In the genomic region with DNA sequence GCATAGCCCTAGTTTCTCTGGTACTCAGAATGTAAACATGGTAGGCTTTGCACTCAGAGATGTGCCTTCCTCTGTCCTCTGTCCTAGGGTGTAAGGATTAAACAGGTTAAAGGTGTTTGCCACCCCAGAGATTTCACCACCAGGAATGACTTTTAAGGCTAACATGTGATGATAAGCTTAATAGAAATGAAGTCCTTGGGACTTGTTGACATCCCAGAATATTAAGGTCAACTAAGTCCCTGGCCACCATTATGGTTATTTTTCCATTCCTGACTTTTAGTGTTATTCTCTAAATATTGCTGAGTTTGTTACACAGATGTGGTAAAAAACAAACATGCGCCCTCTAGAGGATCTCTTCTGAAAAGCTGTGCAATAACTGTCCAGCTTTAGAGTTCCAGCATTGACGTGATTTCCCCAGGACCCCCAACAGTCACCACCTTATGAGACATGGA, we compare ENCODE assay signal across 8 mouse cellular contexts.
DNase-seq lines count a peak whose midpoint lies in the region; ATAC-seq lines count a peak whose summit lies in the region.

No protein-coding gene starts in this region.

- no peak overlapping the region for H3K4me2 ChIP-seq in liver, embryonic 15.5 days

- DNase-seq in cerebellum, postnatal 14 days, result peak; percentile 35 to 51
- DNase-seq in cerebellum, adult 11 months, result no peak
- no peak for DNase-seq in liver
- peak; percentile 31 for DNase-seq in embryo, embryonic 9.5 days (ENCODE audit: extremely low spot score)
- DNase-seq in lung, postnatal 14 days, result peak; percentile 41
- no peak for DNase-seq in gastrocnemius, postnatal 36 days
- no peak for DNase-seq in thymus, postnatal 36 days

- intact Hi-C loops in gastrocnemius, postnatal 36 days (cut with DNase I), result loop anchor here (10.0 kb wide), 1 partner anchor 204 kb away; no protein-coding TSS in a partner anchor

- no peak overlapping the region for H3K4me3 ChIP-seq in liver, embryonic 15.5 days (replicated peaks)

- peaks cover 26% of the 10 kb centered on the region for H3K4me1 ChIP-seq in liver, embryonic 15.5 days (replicated peaks)

- ATAC-seq in liver, embryonic 15.5 days (ENCODE audit: insufficient read depth), result no peak

- no peaks in the 10 kb centered on the region for H3K27me3 ChIP-seq in liver, embryonic 15.5 days

- 20% methylated on average over 2 of the region's 2 CpGs for WGBS in liver, embryonic 15.5 days (ENCODE audit: insufficient replicate concordance)

- peak overlapping the region; percentile 19; the same call in 1 of the 2 replicates for H3K27ac ChIP-seq in liver, embryonic 15.5 days (replicated peaks)

- peaks cover 33% of the 10 kb centered on the region for H3K36me3 ChIP-seq in liver, embryonic 15.5 days (replicated peaks)

- H3K9me3 ChIP-seq in liver, embryonic 15.5 days (replicated peaks), result no peaks in the 10 kb centered on the region

- H3K9ac ChIP-seq in liver, embryonic 15.5 days, result no peak overlapping the region

Comparison
In these comparisons a context has a peak if more than half of its experiments do, and no peak if none do; other contexts are left out.
1. DNase-seq: peak in cerebellum, postnatal 14 days (2 of 2), embryo, embryonic 9.5 days (single experiment) and lung, postnatal 14 days (single experiment); none in cerebellum, adult 11 months (single experiment), liver (single experiment), gastrocnemius, postnatal 36 days (0 of 2) and thymus, postnatal 36 days (0 of 2).